Mouse (Mus musculus) left cerebral cortex, adult 2 months (tissue): ENCODE measurements around the gene Pan3. TPM values are rescaled to one million over a fixed set of nuclear protein-coding genes. Genes with fewer than 3 reads are reported as not detected.
A peak's percentile ranks its signal among the peaks of the same experiment; 100 is the strongest.
"Not testable (repeated sequence)": the region's sequence is repeated elsewhere in the genome, so short reads cannot be mapped to it uniquely, and the experiment has no call there.

Source experiments
- DNase-seq, 2 experiments: peaks; one replicate each; pipeline ENCODE4 v3.0.0; 2021 to 2022; ENCODE audit warnings: low spot score in 2 of 2, mixed read lengths in 1 of 2; ENCODE audit errors: extremely low spot score in 1 of 2
- H3K27ac ChIP-seq: fragments of 200-600 bp; 2 replicates; pipeline ENCODE4 v1.8.1; 2022
- H3K4me3 ChIP-seq: fragments of 200-600 bp; 2 replicates; pipeline ENCODE4 v1.8.1; 2022
- CTCF ChIP-seq: fragments of 200-600 bp; IDR thresholded peaks from 2 replicates; pipeline ENCODE4 v1.8.1; 2022; ENCODE audit warnings: antibody characterized with exemption, mild to moderate bottlenecking, moderate library complexity
- intact Hi-C: fragments of 180-260 bp; cut with DNase I; formaldehyde crosslinking; loops from one replicate; pipeline ENCODE4 v1.15.1; 2025
- total RNA-seq, 2 experiments: library from RNA; stranded (reverse); gene quantifications; 2 replicates each; pipeline ENCODE4 v1.2.3; 2021

The Pan3 gene
- total RNA-seq, 2 experiments from 2014 or later: 92.7 to 99.7 TPM

- intact Hi-C loops: loop anchor here (5.0 kb wide), 2 partner anchors 93 to 108 kb away; partner anchors contain the start of gene Pan3
Measured at GRCm38 (mm10) chr5:147539815-147540214, 109.9 kb downstream of the Pan3 start.

GRCm38 (mm10) chr5:147542291-147542690, 112.3 kb downstream of the Pan3 start:
- intact Hi-C loops: no loop called here
- DNase-seq: no peak
- Histone ChIP-seq H3K27ac (no peak overlapping the region), H3K4me3 (no peak overlapping the region)
- no peak for TF ChIP-seq CTCF

More at GRCm38 (mm10) chr5:147539815-147540214, 109.9 kb downstream of the Pan3 start:
- no peak for TF ChIP-seq CTCF
- Histone ChIP-seq H3K4me3 (no peak overlapping the region), H3K27ac (peak overlapping the region; percentile 40; the same call in 1 of the 2 replicates)
- no peak for DNase-seq

GRCm38 (mm10) chr5:147545731-147546241, 115.8 kb downstream of the Pan3 start:
- peak; percentile 35 for TF ChIP-seq CTCF
- intact Hi-C loops: no loop called here
- Histone ChIP-seq H3K4me3 (no peak overlapping the region), H3K27ac (no peak overlapping the region)
- DNase-seq: no peak

GRCm38 (mm10) chr5:147549016-147549755, 119.2 kb downstream of the Pan3 start:
- Histone ChIP-seq H3K4me3 (no peak overlapping the region), H3K27ac (no peak overlapping the region)
- no peak for DNase-seq
- no peak for TF ChIP-seq CTCF
- intact Hi-C loops: no loop called here

GRCm38 (mm10) chr5:147551879-147552627, 122.1 kb downstream of the Pan3 start:
- Histone ChIP-seq H3K4me3 (no peak overlapping the region), H3K27ac (no peak overlapping the region)
- intact Hi-C loops: no loop called here
- DNase-seq: no peak
- TF ChIP-seq CTCF: no peak

GRCm38 (mm10) chr5:147557641-147558040, 127.7 kb downstream of the Pan3 start:
- DNase-seq, intact Hi-C loops, H3K4me3 ChIP-seq, H3K27ac ChIP-seq: not testable (repeated sequence)

- intact Hi-C loops: no loop called here
- no peak for DNase-seq
- Histone ChIP-seq H3K27ac (no peak overlapping the region), H3K4me3 (no peak overlapping the region)
- no peak for TF ChIP-seq CTCF
Measured at GRCm38 (mm10) chr5:147563511-147564139, 133.7 kb downstream of the Pan3 start.

GRCm38 (mm10) chr5:147564140-147564590, 134.2 kb downstream of the Pan3 start:
- intact Hi-C loops: no loop called here
- H3K27ac ChIP-seq: no peak overlapping the region
- no peak for TF ChIP-seq CTCF
- DNase-seq: no peak
- H3K4me3 ChIP-seq: no peak overlapping the region

- H3K4me3 ChIP-seq: no peak overlapping the region
- TF ChIP-seq CTCF: no peak
- intact Hi-C loops: no loop called here
- H3K27ac ChIP-seq: no peak overlapping the region
- peak; percentile 28 to 47 for DNase-seq
Measured at GRCm38 (mm10) chr5:147565444-147565843, 135.5 kb downstream of the Pan3 start.

- H3K27ac ChIP-seq: no peak overlapping the region
- TF ChIP-seq CTCF: no peak
- no peak for DNase-seq
- H3K4me3 ChIP-seq: no peak overlapping the region
- intact Hi-C loops: no loop called here
Measured at GRCm38 (mm10) chr5:147566335-147566734, 136.4 kb downstream of the Pan3 start.

GRCm38 (mm10) chr5:147572695-147573094, 142.7 kb downstream of the Pan3 start:
- no peak for DNase-seq
- intact Hi-C loops: loop anchor here (10.0 kb wide), 1 partner anchor 372 kb away; no protein-coding TSS in a partner anchor
- no peak for TF ChIP-seq CTCF

More at GRCm38 (mm10) chr5:147572695-147573094, 142.7 kb downstream of the Pan3 start:
- Histone ChIP-seq H3K4me3 (no peak overlapping the region), H3K27ac (no peak overlapping the region)
